8 mouse cellular contexts compared by ENCODE assay signal in the genomic region with DNA sequence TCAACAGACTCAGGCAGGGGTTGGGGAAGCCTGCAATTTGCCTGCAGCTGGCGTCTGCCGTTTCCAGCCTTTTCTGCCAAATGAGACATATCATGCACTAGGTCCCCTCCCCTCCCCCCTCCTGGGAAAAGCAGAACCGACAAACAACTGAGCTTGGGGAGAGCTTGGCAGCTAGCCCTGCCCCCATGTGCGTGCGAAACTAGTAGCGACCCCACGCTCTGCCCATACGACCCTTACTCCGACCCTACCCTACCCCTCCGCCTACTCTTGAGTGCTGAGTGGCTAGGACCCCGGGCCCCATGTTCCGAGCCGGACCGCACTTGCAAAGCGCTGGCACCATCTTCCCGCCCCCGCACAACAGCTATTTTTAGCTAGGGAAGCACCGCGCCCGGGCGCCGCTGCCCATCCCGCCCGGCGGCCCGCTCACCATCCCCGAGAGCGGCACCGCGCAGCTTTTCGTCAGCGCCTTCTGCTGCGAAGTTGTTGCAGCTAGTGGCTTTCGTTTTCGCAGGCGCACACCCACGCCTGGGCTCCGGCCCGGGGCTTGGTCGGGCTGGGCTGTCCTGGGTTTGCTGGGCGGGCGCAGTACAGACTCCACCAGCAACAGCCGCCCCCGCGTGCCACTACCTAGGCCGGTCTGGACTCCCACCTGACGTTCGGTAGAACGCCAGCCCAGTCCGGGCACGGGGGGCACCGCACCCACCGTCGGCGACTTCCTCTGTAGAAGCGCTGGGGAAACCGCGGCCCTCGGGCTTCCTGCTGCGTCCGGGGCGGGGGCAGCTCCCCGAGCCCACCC. TPM values are rescaled to one million over a fixed set of nuclear protein-coding genes. Genes with fewer than 3 reads are reported as not detected.
DNase-seq lines count a peak whose midpoint lies in the region; ATAC-seq and TF ChIP-seq lines count a peak whose summit lies in the region.

No protein-coding gene starts in this region.

- no peaks in the 10 kb centered on the region for H3K9me3 ChIP-seq in hindbrain, embryonic 10.5 days

- no peaks in the 10 kb centered on the region for H3K27me3 ChIP-seq in Patski
- peaks cover 35% of the 10 kb centered on the region for H3K27me3 ChIP-seq in hindbrain, embryonic 10.5 days (ENCODE audit: insufficient read depth, poor library complexity, severe bottlenecking)

- H3K36me3 ChIP-seq in hindbrain, embryonic 10.5 days = peaks cover 56% of the 10 kb centered on the region

- CTCF ChIA-PET in Patski (lab: Charles Lee) = interaction anchor here (1.0 to 1.8 kb wide), 3 partner anchors 11 to 41 kb away, joined by 3 to 5 read pairs (median 4); no protein-coding TSS in a partner anchor

- POLR2A ChIA-PET in Patski (lab: Charles Lee) = interaction anchor here (0.6 to 1.0 kb wide), 2 partner anchors 11 to 39 kb away, joined by 3 read pairs; no protein-coding TSS in a partner anchor

- peak overlapping the region; percentile 69 for H3K4me3 ChIP-seq in hindbrain, embryonic 10.5 days

- peak; percentile 70 for ATAC-seq in Patski

- peaks cover 26% of the 10 kb centered on the region for H3K4me1 ChIP-seq in hindbrain, embryonic 10.5 days (replicated peaks)

- TF ChIP-seq CTCF in Patski (IDR thresholded peaks at IDR 0.05) = no peak

- H3K27ac ChIP-seq in hindbrain, embryonic 10.5 days = peak overlapping the region; percentile 83

- WGBS in hindbrain, embryonic 10.5 days = under 1% methylated on average over 63 of the region's 63 CpGs

- in situ Hi-C loops in Patski (cut with MboI; ENCODE audit: low pct_unique_long_range_greater_than_20kb) = no loop called here

- no peak for DNase-seq in Patski (ENCODE audit: low read depth, low spot score)
- DNase-seq in cerebellum, adult 9-11 months = peak; percentile 89
- peak; percentile 78 to 87 for DNase-seq in frontal cortex, adult 2 months (ENCODE audit: extremely low spot score in 1 of 2, low spot score in 1 of 2)
- DNase-seq in hindbrain, embryonic 10.5 days (ENCODE audit: low spot score) = peak; percentile 53
- peak; percentile 59 to 60 for DNase-seq in layer of hippocampus, postnatal 25 days (ENCODE audit: extremely low spot score in 1 of 2, low spot score in 1 of 2)
- peak; percentile 77 for DNase-seq in lung, postnatal 14 days
- peak; percentile 77 for DNase-seq in ovary, postnatal 36 days (ENCODE audit: low spot score)
- DNase-seq in thymus, postnatal 25 days = peak; percentile 82

RNA-seq across cellular contexts. Expression of a gene that starts 23.5 kb away (rescaled TPM):
- polyA plus RNA-seq in Patski (2021) = 0.15 TPM
- polyA plus RNA-seq in frontal cortex, adult 2 months (2012; rRNA removed) = 10.3 and 11.7 TPM in 2 replicates
- 2.0 and 3.0 TPM in 2 replicates for polyA plus RNA-seq in hindbrain, embryonic 10.5 days (2016; fragmentation: Nextera tagmentation; extraction: Ambion mirVana)
- 1 to 10 TPM; 1.4 to 1.6 TPM for total RNA-seq in layer of hippocampus, postnatal 25 days (2021)
